Mouse (Mus musculus) liver, embryonic 16.5 days (tissue): Measurements from ENCODE around the gene Lnpk. TPM values are rescaled to one million over a fixed set of nuclear protein-coding genes. Genes with fewer than 3 reads are reported as not detected.

ENCODE experiments used
- polyA plus RNA-seq: library from polyadenylated mRNA; unstranded; fragments of >200 nt; fragmentation: Nextera tagmentation; extraction: Ambion mirVana; gene quantifications from 2 replicates; pipeline ENCODE4 v1.2.1, GENCODE M21; 2015

The Lnpk gene
- polyA plus RNA-seq, 1 experiment from 2014 or later = 14.7 TPM

Other genes with a start within 250 kb of the Lnpk start
- gene Evx2, start 80.1 kb upstream of the Lnpk start, polyA plus RNA-seq = not detected in 2 replicates
- gene Hoxd13, start 88.9 kb upstream of the Lnpk start, polyA plus RNA-seq = not detected in 2 replicates
- gene Hoxd12, start 95.6 kb upstream of the Lnpk start, polyA plus RNA-seq = not detected in 2 replicates
- not detected in 2 replicates for gene Hoxd11, start 100.1 kb upstream of the Lnpk start, polyA plus RNA-seq
- not detected in 2 replicates for gene Hoxd10, start 112.5 kb upstream of the Lnpk start, polyA plus RNA-seq
- gene Hoxd9, start 118.3 kb upstream of the Lnpk start, polyA plus RNA-seq = not detected in 2 replicates
- 0.04 and 0.05 TPM in 2 replicates for gene Hoxd8, start 125.2 kb upstream of the Lnpk start, polyA plus RNA-seq
- gene Hoxd3, start 132.5 kb upstream of the Lnpk start, polyA plus RNA-seq = 0.09 TPM in 1 of 2 replicates, not detected in the other
- gene Hoxd4, start 132.5 kb upstream of the Lnpk start, polyA plus RNA-seq = not detected in 2 replicates
- not detected in 2 replicates for gene Gm28230, start 147.3 kb upstream of the Lnpk start, polyA plus RNA-seq
- not detected in 2 replicates for gene Hoxd1, start 183.5 kb upstream of the Lnpk start, polyA plus RNA-seq
- 48.3 and 52.5 TPM in 2 replicates for gene Mtx2, start 246.4 kb upstream of the Lnpk start, polyA plus RNA-seq